Mouse (Mus musculus) midbrain, embryonic 12.5 days (tissue): ENCODE measurements around the gene Usp53. TPM values are rescaled to one million over a fixed set of nuclear protein-coding genes. Genes with fewer than 3 reads are reported as not detected.

Experiments
- ATAC-seq: fragments of 200-750 bp; cut with Nextera tagmentation; 2 replicates; pipeline ENCODE4 v1.8.0; 2017; ENCODE audit warnings: low read depth, moderate TSS enrichment, moderate library complexity; ENCODE audit not compliant: low FRiP score
- H3K27ac ChIP-seq: fragments of 300-500 bp; sonication (generic); replicated peaks from 2 replicates; pipeline ENCODE4 v1.5.1; 2016; ENCODE audit warnings: mild to moderate bottlenecking
- H3K27me3 ChIP-seq: fragments of 300-500 bp; sonication (generic); 2 replicates; pipeline ENCODE4 v1.6.1; 2016; ENCODE audit warnings: mild to moderate bottlenecking
- H3K36me3 ChIP-seq: fragments of 300-500 bp; sonication (generic); 2 replicates; pipeline ENCODE4 v1.6.1; 2016
- H3K4me1 ChIP-seq: fragments of 300-500 bp; sonication (generic); 2 replicates; pipeline ENCODE4 v1.6.1; 2016
- H3K4me2 ChIP-seq: fragments of 300-500 bp; sonication (generic); replicated peaks from 2 replicates; pipeline ENCODE4 v1.6.1; 2016; ENCODE audit warnings: mild to moderate bottlenecking, moderate library complexity
- H3K4me3 ChIP-seq: fragments of 300-500 bp; sonication (generic); 2 replicates; pipeline ENCODE4 v1.5.1; 2016; ENCODE audit warnings: mild to moderate bottlenecking
- H3K9ac ChIP-seq: fragments of 300-500 bp; sonication (generic); replicated peaks from 2 replicates; pipeline ENCODE4 v1.6.1; 2016; ENCODE audit warnings: mild to moderate bottlenecking, moderate library complexity
- H3K9me3 ChIP-seq: fragments of 300-500 bp; sonication (generic); 2 replicates; pipeline ENCODE4 v1.6.1; 2016; ENCODE audit warnings: mild to moderate bottlenecking
- WGBS: fragments of 180-500 bp; shearing (Covaris S2); methylation state at CpG from one replicate; pipeline ENCODE4 v1.1.7; 2016; 5-methylcytosine and 5-hydroxymethylcytosine counted together
- polyA plus RNA-seq: library from polyadenylated mRNA; unstranded; fragments of >200 nt; fragmentation: Nextera tagmentation; extraction: Ambion mirVana; gene quantifications from 2 replicates; pipeline ENCODE4 v1.2.1, GENCODE M21; 2016

The Usp53 gene
- polyA plus RNA-seq: 5.1 and 5.3 TPM in 2 replicates

GRCm38 (mm10) chr3:122984249-122985182 lies at the start of gene Usp53:
Usp53 (minus strand) TSS chr3:122984510.
- Histone ChIP-seq H3K9ac (peak within 1 kb of the TSS; percentile 86), H3K27ac (peak within 1 kb of the TSS; percentile 91), H3K9me3 (no peaks in the 10 kb centered on the region), H3K4me2 (peak within 1 kb of the TSS; percentile 71), H3K36me3 (no peaks in the 10 kb centered on the region), H3K27me3 (no peaks in the 10 kb centered on the region), H3K4me1 (peaks cover 8% of the 10 kb centered on the region; the same call in 1 of the 2 replicates), H3K4me3 (peak within 1 kb of the TSS; percentile 88)
- WGBS: under 1% methylated on average over 85 of the region's 94 CpGs
- peak; percentile 97 for ATAC-seq

- Histone ChIP-seq H3K36me3 (no peaks in the 10 kb centered on the region), H3K27ac (no peak overlapping the region), H3K9ac (no peak overlapping the region), H3K4me1 (no peaks in the 10 kb centered on the region), H3K9me3 (no peaks in the 10 kb centered on the region), H3K4me3 (no peak overlapping the region), H3K4me2 (no peak overlapping the region), H3K27me3 (no peaks in the 10 kb centered on the region)
- no peak for ATAC-seq
- WGBS: 71% methylated on average over 8 of the region's 8 CpGs
Measured at GRCm38 (mm10) chr3:123033804-123034203, 49.5 kb upstream of the Usp53 start.

- no peaks in the 10 kb centered on the region for H3K27me3 ChIP-seq
- ATAC-seq: no peak
- H3K4me2 ChIP-seq: no peak overlapping the region
- no peak overlapping the region for H3K4me3 ChIP-seq
- H3K4me1 ChIP-seq: no peaks in the 10 kb centered on the region
- no peaks in the 10 kb centered on the region for H3K9me3 ChIP-seq
- 74% methylated on average over 3 of the region's 3 CpGs for WGBS
- H3K27ac ChIP-seq: no peak overlapping the region
- no peaks in the 10 kb centered on the region for H3K36me3 ChIP-seq
- H3K9ac ChIP-seq: no peak overlapping the region
Measured at GRCm38 (mm10) chr3:123025634-123026033, 41.3 kb upstream of the Usp53 start.

GRCm38 (mm10) chr3:123024496-123025234 lies 40.4 kb upstream of the Usp53 start:
- no peak overlapping the region for H3K4me2 ChIP-seq
- no peaks in the 10 kb centered on the region for H3K36me3 ChIP-seq
- 87% methylated on average over 9 of the region's 9 CpGs for WGBS
- ATAC-seq: no peak
- no peaks in the 10 kb centered on the region for H3K9me3 ChIP-seq
- no peak overlapping the region for H3K4me3 ChIP-seq
- H3K4me1 ChIP-seq: no peaks in the 10 kb centered on the region
- H3K27ac ChIP-seq: no peak overlapping the region
- H3K9ac ChIP-seq: no peak overlapping the region
- H3K27me3 ChIP-seq: no peaks in the 10 kb centered on the region

GRCm38 (mm10) chr3:123018792-123019191 lies 34.5 kb upstream of the Usp53 start:
- no peak for ATAC-seq
- Histone ChIP-seq H3K36me3 (no peaks in the 10 kb centered on the region), H3K4me1 (no peaks in the 10 kb centered on the region), H3K9ac (no peak overlapping the region), H3K9me3 (no peaks in the 10 kb centered on the region), H3K4me3 (no peak overlapping the region), H3K27me3 (no peaks in the 10 kb centered on the region), H3K4me2 (no peak overlapping the region), H3K27ac (no peak overlapping the region)
- 89% methylated on average over 2 of the region's 2 CpGs for WGBS

GRCm38 (mm10) chr3:123013476-123013875 lies 29.2 kb upstream of the Usp53 start:
- Histone ChIP-seq H3K4me1 (no peaks in the 10 kb centered on the region), H3K27ac (no peak overlapping the region), H3K9me3 (no peaks in the 10 kb centered on the region), H3K27me3 (no peaks in the 10 kb centered on the region), H3K4me2 (no peak overlapping the region), H3K36me3 (no peaks in the 10 kb centered on the region), H3K9ac (no peak overlapping the region), H3K4me3 (no peak overlapping the region)
- WGBS: 90% methylated on average over 14 of the region's 14 CpGs
- ATAC-seq: no peak

- 50% methylated on average over 6 of the region's 6 CpGs for WGBS
- H3K9me3 ChIP-seq: no peaks in the 10 kb centered on the region
- H3K27me3 ChIP-seq: no peaks in the 10 kb centered on the region
- no peak overlapping the region for H3K27ac ChIP-seq
- H3K4me2 ChIP-seq: no peak overlapping the region
- H3K4me3 ChIP-seq: no peak overlapping the region
- H3K9ac ChIP-seq: no peak overlapping the region
- ATAC-seq: no peak
- H3K36me3 ChIP-seq: no peaks in the 10 kb centered on the region
- H3K4me1 ChIP-seq: no peaks in the 10 kb centered on the region
Measured at GRCm38 (mm10) chr3:123009417-123009816, 25.1 kb upstream of the Usp53 start.

- Histone ChIP-seq H3K9ac (no peak overlapping the region), H3K4me3 (no peak overlapping the region), H3K27ac (no peak overlapping the region), H3K4me2 (no peak overlapping the region), H3K9me3 (no peaks in the 10 kb centered on the region), H3K27me3 (no peaks in the 10 kb centered on the region), H3K36me3 (no peaks in the 10 kb centered on the region), H3K4me1 (no peaks in the 10 kb centered on the region)
- 83% methylated on average over 10 of the region's 10 CpGs for WGBS
- no peak for ATAC-seq
Measured at GRCm38 (mm10) chr3:123007386-123007785, 23.1 kb upstream of the Usp53 start.

- Histone ChIP-seq H3K4me1 (no peaks in the 10 kb centered on the region), H3K36me3 (no peaks in the 10 kb centered on the region), H3K4me3 (no peak overlapping the region), H3K9ac (no peak overlapping the region), H3K27ac (no peak overlapping the region), H3K27me3 (no peaks in the 10 kb centered on the region), H3K4me2 (no peak overlapping the region), H3K9me3 (no peaks in the 10 kb centered on the region)
- ATAC-seq: no peak
- WGBS: 56% methylated on average over 3 of the region's 3 CpGs
Measured at GRCm38 (mm10) chr3:123001053-123001452, 16.7 kb upstream of the Usp53 start.

GRCm38 (mm10) chr3:122998511-122998910 lies 14.2 kb upstream of the Usp53 start:
- no peak overlapping the region for H3K27ac ChIP-seq
- ATAC-seq: no peak
- no peak overlapping the region for H3K4me3 ChIP-seq
- H3K4me1 ChIP-seq: no peaks in the 10 kb centered on the region
- no peak overlapping the region for H3K9ac ChIP-seq
- 81% methylated on average over 8 of the region's 8 CpGs for WGBS
- H3K27me3 ChIP-seq: no peaks in the 10 kb centered on the region
- no peaks in the 10 kb centered on the region for H3K9me3 ChIP-seq
- H3K4me2 ChIP-seq: no peak overlapping the region
- no peaks in the 10 kb centered on the region for H3K36me3 ChIP-seq

- no peaks in the 10 kb centered on the region for H3K9me3 ChIP-seq
- H3K4me1 ChIP-seq: no peaks in the 10 kb centered on the region
- no peak overlapping the region for H3K27ac ChIP-seq
- no peak for ATAC-seq
- 87% methylated on average over 1 of the region's 1 CpGs for whole genome bisulfite sequencing
- no peak overlapping the region for H3K4me2 ChIP-seq
- no peak overlapping the region for H3K9ac ChIP-seq
- H3K27me3 ChIP-seq: no peaks in the 10 kb centered on the region
- no peak overlapping the region for H3K4me3 ChIP-seq
- H3K36me3 ChIP-seq: no peaks in the 10 kb centered on the region
Measured at GRCm38 (mm10) chr3:122996968-122997367, 12.7 kb upstream of the Usp53 start.

GRCm38 (mm10) chr3:122986906-122987305 lies 2.6 kb upstream of the Usp53 start:
- WGBS: 91% methylated on average over 11 of the region's 11 CpGs
- Histone ChIP-seq H3K27ac (no peak overlapping the region), H3K4me2 (no peak overlapping the region), H3K27me3 (no peaks in the 10 kb centered on the region), H3K36me3 (no peaks in the 10 kb centered on the region), H3K4me3 (no peak overlapping the region), H3K4me1 (peaks cover 8% of the 10 kb centered on the region; the same call in 1 of the 2 replicates), H3K9ac (no peak overlapping the region), H3K9me3 (no peaks in the 10 kb centered on the region)
- ATAC-seq: no peak
